Comparison of ENCODE assay signal across 28 mouse cellular contexts in genomic region chr13:24822663-24823343, GRCm38 (mm10). TPM values are rescaled to one million over a fixed set of nuclear protein-coding genes. Genes with fewer than 3 reads are reported as not detected.
DNase-seq lines count a peak whose midpoint lies in the region; ATAC-seq lines count a peak whose summit lies in the region.
"Had no signal": no experiment of that assay in that cellular context is flagged by ENCODE, and none has a peak within 500 bp of the region (broad histone marks: within the 10 kb centered on the region; RNA-seq: fewer than 3 reads in every experiment).

No protein-coding gene starts in this region.

- no peaks in the 10 kb centered on the region for H3K27me3 ChIP-seq in heart, embryonic 11.5 days (ENCODE audit: control insufficient read depth, insufficient read depth, low read length)
- H3K27me3 ChIP-seq in midbrain, embryonic 15.5 days (replicated peaks), result no peaks in the 10 kb centered on the region
- no peaks in the 10 kb centered on the region for H3K27me3 ChIP-seq in hindbrain, embryonic 16.5 days (replicated peaks; ENCODE audit: control insufficient read depth, insufficient read depth, low read length)
- H3K27me3 ChIP-seq: heart, embryonic 12.5 days; hindbrain, embryonic 13.5 days; limb, embryonic 13.5 days; midbrain, embryonic 13.5 days had no signal

- H3K9me3 ChIP-seq in heart, embryonic 11.5 days (replicated peaks; ENCODE audit: control insufficient read depth, low read length), result no peaks in the 10 kb centered on the region
- no peaks in the 10 kb centered on the region for H3K9me3 ChIP-seq in midbrain, embryonic 15.5 days
- H3K9me3 ChIP-seq in hindbrain, embryonic 16.5 days (ENCODE audit: control insufficient read depth, low read length), result no peaks in the 10 kb centered on the region
- H3K9me3 ChIP-seq: forebrain, embryonic 10.5 days; heart, embryonic 12.5 days; hindbrain, embryonic 13.5 days; limb, embryonic 13.5 days; midbrain, embryonic 13.5 days had no signal

- peaks cover 11% of the 10 kb centered on the region for H3K4me1 ChIP-seq in heart, embryonic 11.5 days (ENCODE audit: control insufficient read depth, insufficient read depth, low read length)
- H3K4me1 ChIP-seq in midbrain, embryonic 15.5 days, result no peaks in the 10 kb centered on the region
- no peaks in the 10 kb centered on the region for H3K4me1 ChIP-seq in hindbrain, embryonic 16.5 days (ENCODE audit: control insufficient read depth, insufficient read depth, low read depth, low read length)
- H3K4me1 ChIP-seq: forebrain, embryonic 10.5 days; hindbrain, embryonic 13.5 days; limb, embryonic 13.5 days; midbrain, embryonic 13.5 days had no signal

- no peak overlapping the region for H3K9ac ChIP-seq in heart, embryonic 11.5 days (ENCODE audit: low read depth, low read length)
- no peak overlapping the region for H3K9ac ChIP-seq in midbrain, embryonic 15.5 days
- no peak overlapping the region for H3K9ac ChIP-seq in hindbrain, embryonic 16.5 days (ENCODE audit: low read depth, low read length)
- H3K9ac ChIP-seq: heart, embryonic 12.5 days; hindbrain, embryonic 13.5 days; limb, embryonic 13.5 days; midbrain, embryonic 13.5 days had no signal

- no peak overlapping the region for H3K27ac ChIP-seq in heart, embryonic 11.5 days (ENCODE audit: low read depth, low read length)
- H3K27ac ChIP-seq in midbrain, embryonic 15.5 days, result no peak overlapping the region
- no peak overlapping the region for H3K27ac ChIP-seq in hindbrain, embryonic 16.5 days (ENCODE audit: low read depth, low read length)
- H3K27ac ChIP-seq: forebrain, embryonic 10.5 days; hindbrain, embryonic 13.5 days; limb, embryonic 13.5 days; macrophage; midbrain, embryonic 13.5 days had no signal

- DNase-seq in heart, adult 11 months, result peak; percentile 88
- peak; percentile 70 for DNase-seq in NIH3T3 (ENCODE audit: low read depth)
- peak; percentile 52 for DNase-seq in fibroblast of lung, adult 2 months (ENCODE audit: low read depth)
- peak; percentile 46 to 69 for DNase-seq in layer of hippocampus, postnatal 14 days (ENCODE audit: low spot score in 2 of 2)
- DNase-seq in lung, postnatal 10 days, result no peak
- DNase-seq: adrenal gland, adult 2 months; cerebellum, adult 18-20 months; cerebellum, postnatal 10 days; gastrocnemius, postnatal 10 days; heart, postnatal 4 days; kidney, postnatal 14 days; thymus, postnatal 14 days had no signal

- no peak overlapping the region for H3K4me2 ChIP-seq in heart, embryonic 11.5 days
- no peak overlapping the region for H3K4me2 ChIP-seq in midbrain, embryonic 15.5 days
- H3K4me2 ChIP-seq in hindbrain, embryonic 16.5 days (ENCODE audit: low read length), result no peak overlapping the region
- H3K4me2 ChIP-seq: heart, embryonic 12.5 days; hindbrain, embryonic 13.5 days; limb, embryonic 13.5 days; liver, embryonic 11.5 days; midbrain, embryonic 13.5 days had no signal

- no peak for ATAC-seq in heart, embryonic 11.5 days (replicated peaks; ENCODE audit: insufficient number of reproducible peaks, low FRiP score, low TSS enrichment)
- ATAC-seq in midbrain, embryonic 15.5 days (replicated peaks), result no peak
- ATAC-seq in hindbrain, embryonic 16.5 days, result no peak
- ATAC-seq: activated CD4-positive, CD25-positive, alpha-beta regulatory T cell, adult 4 months; CD4-positive, CD25-positive, alpha-beta regulatory T cell, adult 4 months; forebrain, embryonic 16.5 days; intestine, postnatal 0 days; midbrain, embryonic 13.5 days had no signal

- H3K4me3 ChIP-seq in heart, embryonic 11.5 days (ENCODE audit: low read depth, low read length), result no peak overlapping the region
- H3K4me3 ChIP-seq in midbrain, embryonic 15.5 days, result no peak overlapping the region
- H3K4me3 ChIP-seq in hindbrain, embryonic 16.5 days (ENCODE audit: low read length), result no peak overlapping the region
- H3K4me3 ChIP-seq: forebrain, embryonic 10.5 days; heart, embryonic 12.5 days; hindbrain, embryonic 13.5 days; limb, embryonic 13.5 days; midbrain, embryonic 13.5 days had no signal

- peaks cover 9% of the 10 kb centered on the region for H3K36me3 ChIP-seq in heart, embryonic 11.5 days (ENCODE audit: control insufficient read depth, insufficient read depth, low read length)
- no peaks in the 10 kb centered on the region for H3K36me3 ChIP-seq in midbrain, embryonic 15.5 days (replicated peaks)
- peaks cover 3% of the 10 kb centered on the region; the same call in 1 of the 2 replicates for H3K36me3 ChIP-seq in hindbrain, embryonic 16.5 days (ENCODE audit: control insufficient read depth, insufficient read depth, low read length)

- 80% methylated on average over 16 of the region's 16 CpGs for WGBS in heart, embryonic 11.5 days (ENCODE audit: insufficient replicate concordance)
- WGBS in midbrain, embryonic 15.5 days, result 87% methylated on average over 16 of the region's 16 CpGs
- 89% methylated on average over 16 of the region's 16 CpGs for WGBS in hindbrain, embryonic 16.5 days

RNA-seq across cellular contexts. Expression of gene Acot13, which starts 8.5 kb away (rescaled TPM):
- 196 and 201 TPM in 2 replicates for polyA plus RNA-seq in heart, embryonic 11.5 days (2014; fragmentation: Nextera tagmentation; extraction: Ambion mirVana)
- 10 to 100 TPM; 73.0 to 83.6 TPM for total RNA-seq in layer of hippocampus, postnatal 14 days (2021)
- polyA plus RNA-seq in midbrain, embryonic 15.5 days (2015; fragmentation: Nextera tagmentation; extraction: Ambion mirVana), result 43.5 and 49.2 TPM in 2 replicates
- 59.4 and 66.5 TPM in 2 replicates for polyA plus RNA-seq in hindbrain, embryonic 16.5 days (2015; fragmentation: Nextera tagmentation; extraction: Ambion mirVana)

RNA-seq across cellular contexts. Expression of gene Tdp2, which starts 8.7 kb away (rescaled TPM):
- polyA plus RNA-seq in heart, embryonic 11.5 days (2014; fragmentation: Nextera tagmentation; extraction: Ambion mirVana), result 40.8 and 44.9 TPM in 2 replicates
- 10 to 100 TPM; 22.8 to 23.2 TPM for total RNA-seq in layer of hippocampus, postnatal 14 days (2021)
- 28.7 and 33.2 TPM in 2 replicates for polyA plus RNA-seq in midbrain, embryonic 15.5 days (2015; fragmentation: Nextera tagmentation; extraction: Ambion mirVana)
- 31.0 and 35.4 TPM in 2 replicates for polyA plus RNA-seq in hindbrain, embryonic 16.5 days (2015; fragmentation: Nextera tagmentation; extraction: Ambion mirVana)

RNA-seq across cellular contexts. Expression of gene BC005537, which starts 21.3 kb away (rescaled TPM):
- 11.1 and 19.2 TPM in 2 replicates for polyA plus RNA-seq in heart, embryonic 11.5 days (2014; fragmentation: Nextera tagmentation; extraction: Ambion mirVana)
- total RNA-seq in layer of hippocampus, postnatal 14 days (2021), result 100 to 1,000 TPM; 192 to 199 TPM
- polyA plus RNA-seq in midbrain, embryonic 15.5 days (2015; fragmentation: Nextera tagmentation; extraction: Ambion mirVana), result 24.2 and 25.0 TPM in 2 replicates
- 17.3 and 20.7 TPM in 2 replicates for polyA plus RNA-seq in hindbrain, embryonic 16.5 days (2015; fragmentation: Nextera tagmentation; extraction: Ambion mirVana)

RNA-seq across cellular contexts. Expression of gene D130043K22Rik, which starts 22.1 kb away (rescaled TPM):
- not detected in 2 replicates for polyA plus RNA-seq in heart, embryonic 11.5 days (2014; fragmentation: Nextera tagmentation; extraction: Ambion mirVana)
- 10 to 100 TPM; 27.8 to 28.1 TPM for total RNA-seq in layer of hippocampus, postnatal 14 days (2021)
- 5.9 and 7.8 TPM in 2 replicates for polyA plus RNA-seq in midbrain, embryonic 15.5 days (2015; fragmentation: Nextera tagmentation; extraction: Ambion mirVana)
- polyA plus RNA-seq in hindbrain, embryonic 16.5 days (2015; fragmentation: Nextera tagmentation; extraction: Ambion mirVana), result 9.5 and 9.6 TPM in 2 replicates
- total RNA-seq: monocyte, adult 5-6 weeks had no signal
- polyA plus RNA-seq: heart, postnatal 0 days; liver, embryonic 11.5 days; macrophage had no signal
